In genomic region chr3:36400657-36401056, GRCm38 (mm10) we compare ENCODE assay signal across 14 mouse cellular contexts.
DNase-seq lines count a peak whose midpoint lies in the region; ATAC-seq and TF ChIP-seq lines count a peak whose summit lies in the region.
"Had no signal": no experiment of that assay in that cellular context is flagged by ENCODE, and none has a peak within 500 bp of the region (broad histone marks: within the 10 kb centered on the region; RNA-seq: fewer than 3 reads in every experiment).

No protein-coding gene starts in this region.

- no peak overlapping the region for H3K9ac ChIP-seq in embryonic facial prominence, embryonic 14.5 days (ENCODE audit: low read depth, low read length)
- H3K9ac ChIP-seq in heart, adult 2 months (ENCODE audit: low read depth, low read length): no peak overlapping the region
- no peak overlapping the region for H3K9ac ChIP-seq in limb, embryonic 13.5 days
- H3K9ac ChIP-seq: embryonic facial prominence, embryonic 15.5 days; liver, embryonic 15.5 days; midbrain, embryonic 12.5 days; neural tube, embryonic 12.5 days had no signal

- no peak for TF ChIP-seq POLR2A in heart, adult 2 months (IDR thresholded peaks at IDR 0.05; ENCODE audit: insufficient read depth, low read depth, low read length)

- no peak for TF ChIP-seq CTCF in heart, adult 2 months (IDR thresholded peaks at IDR 0.05)

- peak; percentile 33; the same call in 1 of the 2 replicates for ATAC-seq in embryonic facial prominence, embryonic 14.5 days (ENCODE audit: low read depth)
- ATAC-seq in limb, embryonic 13.5 days (ENCODE audit: low FRiP score, low read depth): peak; percentile 28; the same call in 1 of the 2 replicates

- no peak overlapping the region for H3K27ac ChIP-seq in embryonic facial prominence, embryonic 14.5 days (replicated peaks; ENCODE audit: low read depth, low read length)
- H3K27ac ChIP-seq in embryonic facial prominence, embryonic 10.5 days (replicated peaks): no peak overlapping the region
- H3K27ac ChIP-seq in heart, adult 2 months: no peak overlapping the region
- no peak overlapping the region for H3K27ac ChIP-seq in limb, embryonic 13.5 days
- no peak overlapping the region for H3K27ac ChIP-seq in limb, embryonic 10.5 days
- H3K27ac ChIP-seq: embryonic facial prominence, embryonic 15.5 days; liver, embryonic 15.5 days; midbrain, embryonic 12.5 days; neural tube, embryonic 12.5 days had no signal

- H3K4me1 ChIP-seq in embryonic facial prominence, embryonic 14.5 days (ENCODE audit: control insufficient read depth, insufficient read depth, low read length): no peaks in the 10 kb centered on the region
- H3K4me1 ChIP-seq in embryonic facial prominence, embryonic 10.5 days: no peaks in the 10 kb centered on the region
- no peaks in the 10 kb centered on the region for H3K4me1 ChIP-seq in heart, adult 2 months (ENCODE audit: control insufficient read depth, insufficient read depth, low read length)
- H3K4me1 ChIP-seq in limb, embryonic 13.5 days: 0 out of 2 replicates have a peak, but pooled peaks cover 6% of the 10 kb centered on the region
- H3K4me1 ChIP-seq in limb, embryonic 10.5 days: no peaks in the 10 kb centered on the region
- H3K4me1 ChIP-seq: embryonic facial prominence, embryonic 15.5 days; liver, embryonic 15.5 days; midbrain, embryonic 12.5 days; neural tube, embryonic 12.5 days had no signal

- no peaks in the 10 kb centered on the region for H3K27me3 ChIP-seq in embryonic facial prominence, embryonic 14.5 days (replicated peaks; ENCODE audit: control insufficient read depth, insufficient read depth, low read length)
- no peaks in the 10 kb centered on the region for H3K27me3 ChIP-seq in embryonic facial prominence, embryonic 10.5 days (replicated peaks; ENCODE audit: low read depth, poor library complexity, severe bottlenecking)
- no peaks in the 10 kb centered on the region for H3K27me3 ChIP-seq in heart, adult 2 months (ENCODE audit: control insufficient read depth, insufficient read depth, low read length)
- no peaks in the 10 kb centered on the region for H3K27me3 ChIP-seq in limb, embryonic 13.5 days
- no peaks in the 10 kb centered on the region for H3K27me3 ChIP-seq in limb, embryonic 10.5 days (ENCODE audit: low read depth, poor library complexity, severe bottlenecking)
- H3K27me3 ChIP-seq: embryonic facial prominence, embryonic 15.5 days; liver, embryonic 15.5 days; midbrain, embryonic 12.5 days; neural tube, embryonic 12.5 days had no signal

- no peaks in the 10 kb centered on the region for H3K9me3 ChIP-seq in embryonic facial prominence, embryonic 14.5 days (ENCODE audit: control insufficient read depth, low read length)
- no peaks in the 10 kb centered on the region for H3K9me3 ChIP-seq in embryonic facial prominence, embryonic 10.5 days
- no peaks in the 10 kb centered on the region for H3K9me3 ChIP-seq in limb, embryonic 13.5 days
- H3K9me3 ChIP-seq in limb, embryonic 10.5 days (replicated peaks): no peaks in the 10 kb centered on the region
- H3K9me3 ChIP-seq: embryonic facial prominence, embryonic 15.5 days; liver, embryonic 15.5 days; midbrain, embryonic 12.5 days; neural tube, embryonic 12.5 days had no signal

- intact Hi-C loops in heart, adult 2 months (cut with DNase I): no loop called here

- no peak overlapping the region for H3K4me2 ChIP-seq in embryonic facial prominence, embryonic 14.5 days (ENCODE audit: low read depth, low read length)
- no peak overlapping the region for H3K4me2 ChIP-seq in limb, embryonic 13.5 days (replicated peaks)
- H3K4me2 ChIP-seq: embryonic facial prominence, embryonic 15.5 days; liver, embryonic 15.5 days; midbrain, embryonic 12.5 days; neural tube, embryonic 12.5 days had no signal

- no peak overlapping the region for H3K4me3 ChIP-seq in embryonic facial prominence, embryonic 14.5 days (ENCODE audit: low read depth, low read length)
- H3K4me3 ChIP-seq in embryonic facial prominence, embryonic 10.5 days: no peak overlapping the region
- H3K4me3 ChIP-seq in heart, adult 2 months: no peak overlapping the region
- H3K4me3 ChIP-seq in limb, embryonic 13.5 days: no peak overlapping the region
- H3K4me3 ChIP-seq in limb, embryonic 10.5 days: no peak overlapping the region
- H3K4me3 ChIP-seq: embryonic facial prominence, embryonic 15.5 days; liver, embryonic 15.5 days; midbrain, embryonic 12.5 days; neural tube, embryonic 12.5 days had no signal

- no peak for TF ChIP-seq EP300 in heart, adult 2 months (IDR thresholded peaks at IDR 0.05; ENCODE audit: insufficient read depth, low read depth, low read length)

- no peaks in the 10 kb centered on the region for H3K79me2 ChIP-seq in heart, adult 2 months (replicated peaks; ENCODE audit: control insufficient read depth, insufficient read depth, low read length)

- DNase-seq in embryonic facial prominence, embryonic 14.5 days (ENCODE audit: low spot score): peak; percentile 59
- DNase-seq in embryonic facial prominence, embryonic 10.5 days (ENCODE audit: low spot score): no peak
- DNase-seq in heart, adult 2 months: peak; percentile 14 to 37
- no peak for DNase-seq in heart, adult 9 months (ENCODE audit: low spot score in 2 of 2)
- DNase-seq in limb, embryonic 10.5 days (ENCODE audit: low spot score): no peak
- peak; percentile 24 for DNase-seq in lung, postnatal 10 days
- no peak for DNase-seq in thymus, postnatal 25 days
- DNase-seq: adrenal gland, adult 8-10 months; heart, postnatal 36 days had no signal

- no peaks in the 10 kb centered on the region for H3K36me3 ChIP-seq in embryonic facial prominence, embryonic 14.5 days (ENCODE audit: control insufficient read depth, insufficient read depth, low read length)
- no peaks in the 10 kb centered on the region for H3K36me3 ChIP-seq in embryonic facial prominence, embryonic 10.5 days (replicated peaks)
- H3K36me3 ChIP-seq in heart, adult 2 months (ENCODE audit: control insufficient read depth, insufficient read depth, low read length): no peaks in the 10 kb centered on the region
- no peaks in the 10 kb centered on the region for H3K36me3 ChIP-seq in limb, embryonic 13.5 days
- H3K36me3 ChIP-seq in limb, embryonic 10.5 days: no peaks in the 10 kb centered on the region
- H3K36me3 ChIP-seq: embryonic facial prominence, embryonic 15.5 days; liver, embryonic 15.5 days; midbrain, embryonic 12.5 days; neural tube, embryonic 12.5 days had no signal

- WGBS in embryonic facial prominence, embryonic 14.5 days: 72% methylated on average over 10 of the region's 10 CpGs
- 87% methylated on average over 10 of the region's 10 CpGs for WGBS in embryonic facial prominence, embryonic 10.5 days
- WGBS in heart, adult 2 months: 72% methylated on average over 10 of the region's 10 CpGs
- 59% methylated on average over 10 of the region's 10 CpGs for WGBS in limb, embryonic 13.5 days
- WGBS in limb, embryonic 10.5 days: 86% methylated on average over 10 of the region's 10 CpGs

Comparison
In these comparisons a context has a peak if more than half of its experiments do, and no peak if none do; other contexts are left out.
1. DNase-seq: peak in embryonic facial prominence, embryonic 14.5 days (single experiment), heart, adult 2 months (2 of 2) and lung, postnatal 10 days (single experiment); none in embryonic facial prominence, embryonic 10.5 days (single experiment), heart, adult 9 months (0 of 2), limb, embryonic 10.5 days (single experiment) and thymus, postnatal 25 days (single experiment).